Mouse (Mus musculus) right cerebral cortex, adult 18-20 months (tissue): ENCODE results near the gene Zfp599.

Source experiments
- DNase-seq: peaks from one replicate; pipeline ENCODE4 v3.0.0; 2022; ENCODE audit warnings: mixed read lengths

Zfp599 gene

DNA sequence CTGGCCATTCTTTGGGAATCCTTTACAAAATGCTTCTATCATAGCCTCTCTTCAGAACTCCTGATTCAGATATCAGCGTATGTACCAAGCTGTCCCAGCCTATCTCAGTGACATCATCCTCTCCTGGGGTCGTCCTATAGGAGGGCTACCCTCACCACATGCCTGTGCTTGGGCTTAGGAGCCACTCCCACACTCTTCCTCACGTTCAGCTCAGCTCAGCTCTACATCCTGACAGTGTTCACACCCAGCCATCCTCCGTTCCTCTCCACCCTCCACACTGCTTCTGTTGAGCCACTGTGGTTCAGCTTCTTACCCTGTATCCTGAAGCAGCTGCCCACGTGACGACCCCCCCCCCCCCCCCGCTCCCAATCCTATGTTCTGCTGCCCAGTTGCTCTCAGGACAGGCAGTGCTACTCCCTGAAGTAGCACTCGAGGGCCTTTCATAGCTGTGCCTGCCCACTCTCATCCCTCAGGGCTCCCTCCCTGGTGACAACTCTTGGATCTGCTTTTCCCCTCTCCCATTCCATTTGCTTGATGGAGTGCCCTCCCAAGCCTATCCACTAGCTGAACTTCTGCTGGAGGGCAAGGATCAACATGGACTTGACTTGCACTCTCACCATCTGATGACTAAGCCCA lies 41.7 kb downstream of the Zfp599 start:
- no peak for DNase-seq

- no peak for DNase-seq
These were observed 43.0 kb downstream of the Zfp599 start for GRCm38 (mm10) chr9:22216705-22217104.

GRCm38 (mm10) chr9:22214549-22214948 lies 45.1 kb downstream of the Zfp599 start:
- DNase-seq = no peak

GRCm38 (mm10) chr9:22213785-22214194 lies 45.9 kb downstream of the Zfp599 start:
- DNase-seq = no peak
